Mouse (Mus musculus): ENCODE measurements around the gene Tkt. TPM values are rescaled to one million over a fixed set of nuclear protein-coding genes. Genes with fewer than 3 reads are reported as not detected.
"Not testable (repeated sequence)": the region's sequence is repeated elsewhere in the genome, so short reads cannot be mapped to it uniquely, and the experiment has no call there.

Gene Tkt
- polyA plus RNA-seq, 1 experiment from 2014 or later = 174 TPM

GRCm38 (mm10) chr14:30533780-30534450 is 14.2 kb upstream of the Tkt start:
- H3K9me3 ChIP-seq (ENCODE audit: control insufficient read depth) = no peaks in the 10 kb centered on the region
- no peak overlapping the region for H3K27ac ChIP-seq (ENCODE audit: low read depth, low read length)
- no peaks in the 10 kb centered on the region for H3K4me1 ChIP-seq (replicated peaks; ENCODE audit: control insufficient read depth, insufficient read depth, low read length)
- ATAC-seq = peak; percentile 57
- H3K9ac ChIP-seq (ENCODE audit: low read depth, low read length) = no peak overlapping the region
- TF ChIP-seq CTCF (IDR thresholded peaks at IDR 0.05; ENCODE audit: low read depth) = no peak
- no peak overlapping the region for H3K4me2 ChIP-seq (replicated peaks; ENCODE audit: low read depth)
- no peaks in the 10 kb centered on the region for H3K27me3 ChIP-seq (replicated peaks; ENCODE audit: control insufficient read depth, insufficient read depth, low read length)
- H3K36me3 ChIP-seq (ENCODE audit: control insufficient read depth, insufficient read depth) = no peaks in the 10 kb centered on the region
- WGBS = 53% methylated on average over 6 of the region's 6 CpGs
- no peak overlapping the region for H3K4me3 ChIP-seq (ENCODE audit: low read depth, low read length)

- no peak for ATAC-seq
- H3K4me1 ChIP-seq (replicated peaks; ENCODE audit: control insufficient read depth, insufficient read depth, low read length) = no peaks in the 10 kb centered on the region
- H3K9ac ChIP-seq (ENCODE audit: low read depth, low read length) = no peak overlapping the region
- no peaks in the 10 kb centered on the region for H3K36me3 ChIP-seq (ENCODE audit: control insufficient read depth, insufficient read depth)
- no peak overlapping the region for H3K4me2 ChIP-seq (replicated peaks; ENCODE audit: low read depth)
- H3K4me3 ChIP-seq (ENCODE audit: low read depth, low read length) = no peak overlapping the region
- no peaks in the 10 kb centered on the region for H3K27me3 ChIP-seq (replicated peaks; ENCODE audit: control insufficient read depth, insufficient read depth, low read length)
- 84% methylated on average over 10 of the region's 10 CpGs for WGBS
- H3K9me3 ChIP-seq (ENCODE audit: control insufficient read depth) = no peaks in the 10 kb centered on the region
- no peak overlapping the region for H3K27ac ChIP-seq (ENCODE audit: low read depth, low read length)
- no peak for TF ChIP-seq CTCF (IDR thresholded peaks at IDR 0.05; ENCODE audit: low read depth)
These were observed 6.6 kb upstream of the Tkt start for GRCm38 (mm10) chr14:30541541-30541940.

- ATAC-seq; H3K4me1 ChIP-seq (replicated peaks; ENCODE audit: control insufficient read depth, insufficient read depth, low read length); H3K4me2 ChIP-seq (replicated peaks; ENCODE audit: low read depth); H3K9me3 ChIP-seq (ENCODE audit: control insufficient read depth); H3K27ac ChIP-seq (ENCODE audit: low read depth, low read length); H3K4me3 ChIP-seq (ENCODE audit: low read depth, low read length); H3K27me3 ChIP-seq (replicated peaks; ENCODE audit: control insufficient read depth, insufficient read depth, low read length); H3K36me3 ChIP-seq (ENCODE audit: control insufficient read depth, insufficient read depth); H3K9ac ChIP-seq (ENCODE audit: low read depth, low read length): not testable (repeated sequence)
- WGBS = 87% methylated on average over 5 of the region's 5 CpGs
- TF ChIP-seq CTCF (IDR thresholded peaks at IDR 0.05; ENCODE audit: low read depth) = peak; percentile 36; the same call in 1 of the 2 replicates
These were observed 4.8 kb upstream of the Tkt start for GRCm38 (mm10) chr14:30543331-30543730.

- WGBS = under 1% methylated on average over 61 of the region's 69 CpGs
- ATAC-seq = peak; percentile 93
- TF ChIP-seq CTCF (IDR thresholded peaks at IDR 0.05; ENCODE audit: low read depth) = no peak
- Histone ChIP-seq H3K36me3 (ENCODE audit: control insufficient read depth, insufficient read depth) (0 out of 2 replicates have a peak, but pooled peaks cover 7% of the 10 kb centered on the region), H3K4me3 (ENCODE audit: low read depth, low read length) (peak overlapping the region; percentile 69), H3K9me3 (ENCODE audit: control insufficient read depth) (no peaks in the 10 kb centered on the region), H3K4me1 (replicated peaks; ENCODE audit: control insufficient read depth, insufficient read depth, low read length) (peaks cover 13% of the 10 kb centered on the region; the same call in 1 of the 2 replicates), H3K9ac (ENCODE audit: low read depth, low read length) (peak overlapping the region; percentile 83), H3K4me2 (replicated peaks; ENCODE audit: low read depth) (peak overlapping the region; percentile 92), H3K27me3 (replicated peaks; ENCODE audit: control insufficient read depth, insufficient read depth, low read length) (no peaks in the 10 kb centered on the region), H3K27ac (ENCODE audit: low read depth, low read length) (peak overlapping the region; percentile 93)
These were observed 1.0 kb downstream of the Tkt start for GRCm38 (mm10) chr14:30548965-30549776.

GRCm38 (mm10) chr14:30549777-30550149 is 1.6 kb downstream of the Tkt start:
- ATAC-seq = no peak
- H3K9ac ChIP-seq (ENCODE audit: low read depth, low read length) = peak overlapping the region; percentile 83
- peak overlapping the region; percentile 92 for H3K4me2 ChIP-seq (replicated peaks; ENCODE audit: low read depth)
- H3K4me1 ChIP-seq (replicated peaks; ENCODE audit: control insufficient read depth, insufficient read depth, low read length) = peaks cover 13% of the 10 kb centered on the region; the same call in 1 of the 2 replicates
- TF ChIP-seq CTCF (IDR thresholded peaks at IDR 0.05; ENCODE audit: low read depth) = no peak
- WGBS = 0% methylated on average over 10 of the region's 10 CpGs
- H3K27ac ChIP-seq (ENCODE audit: low read depth, low read length) = peak overlapping the region; percentile 93
- peak overlapping the region; percentile 69 for H3K4me3 ChIP-seq (ENCODE audit: low read depth, low read length)
- H3K27me3 ChIP-seq (replicated peaks; ENCODE audit: control insufficient read depth, insufficient read depth, low read length) = no peaks in the 10 kb centered on the region
- 0 out of 2 replicates have a peak, but pooled peaks cover 10% of the 10 kb centered on the region for H3K36me3 ChIP-seq (ENCODE audit: control insufficient read depth, insufficient read depth)
- no peaks in the 10 kb centered on the region for H3K9me3 ChIP-seq (ENCODE audit: control insufficient read depth)

All from intestine, postnatal 0 days (tissue).